Mouse (Mus musculus): Measurements from ENCODE around the gene Ptprn2. TPM values are rescaled to one million over a fixed set of nuclear protein-coding genes. Genes with fewer than 3 reads are reported as not detected.
A peak's percentile ranks its signal among the peaks of the same experiment; 100 is the strongest.

Gene Ptprn2
- polyA plus RNA-seq, 1 experiment from 2014 or later = 12.2 TPM

DNA sequence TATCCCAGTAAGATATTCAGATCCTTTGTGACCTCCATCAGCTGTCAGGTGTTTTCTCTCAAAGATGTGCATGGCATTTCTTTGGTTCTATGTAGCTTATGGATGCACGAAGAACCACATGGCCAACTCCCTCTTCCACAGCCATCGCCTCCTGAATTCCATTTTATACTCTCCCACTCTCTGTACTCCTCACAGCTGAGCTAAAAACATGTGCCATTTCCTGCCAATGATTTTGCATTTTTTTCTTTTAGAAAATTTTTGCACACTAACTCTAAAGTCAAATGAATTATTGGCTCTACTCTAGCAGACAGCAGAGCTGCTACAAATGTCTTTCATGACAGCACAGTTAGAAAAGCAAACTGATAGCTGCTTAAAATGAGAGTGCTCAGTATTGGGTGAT, 320.6 kb downstream of the Ptprn2 start:
- no peak for ATAC-seq (ENCODE audit: low FRiP score, low read depth)
- Histone ChIP-seq H3K9me3 (no peaks in the 10 kb centered on the region), H3K27ac (replicated peaks) (no peak overlapping the region), H3K4me1 (no peaks in the 10 kb centered on the region), H3K36me3 (no peaks in the 10 kb centered on the region), H3K27me3 (no peaks in the 10 kb centered on the region), H3K4me2 (replicated peaks) (no peak overlapping the region), H3K4me3 (no peak overlapping the region), H3K9ac (replicated peaks) (no peak overlapping the region)
- WGBS = 97% methylated on average over 2 of the region's 2 CpGs

DNA sequence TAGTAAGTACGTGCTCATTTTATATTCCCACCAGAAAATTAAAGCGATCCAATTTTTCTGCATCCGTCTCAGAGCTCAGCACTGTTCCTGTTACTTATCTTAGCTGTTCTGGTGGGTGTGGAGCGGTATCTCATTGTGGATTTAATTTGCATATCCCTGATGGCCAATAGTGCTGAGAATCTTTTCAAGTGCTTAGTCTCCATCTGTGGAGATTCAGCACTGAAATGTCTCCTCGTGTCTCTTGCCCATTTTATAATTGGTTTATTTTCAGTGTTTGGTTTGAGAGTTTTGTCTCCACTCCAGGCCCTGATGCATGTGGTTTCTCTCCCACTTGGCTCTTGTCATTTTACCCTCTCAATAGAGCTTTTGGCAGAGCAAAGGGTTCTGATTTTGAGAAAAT, 327.5 kb downstream of the Ptprn2 start:
- ATAC-seq (ENCODE audit: low FRiP score, low read depth) = no peak
- Histone ChIP-seq H3K27ac (replicated peaks) (no peak overlapping the region), H3K9me3 (no peaks in the 10 kb centered on the region), H3K4me2 (replicated peaks) (no peak overlapping the region), H3K9ac (replicated peaks) (no peak overlapping the region), H3K4me1 (no peaks in the 10 kb centered on the region), H3K36me3 (no peaks in the 10 kb centered on the region), H3K4me3 (no peak overlapping the region), H3K27me3 (no peaks in the 10 kb centered on the region)
- 73% methylated on average over 5 of the region's 5 CpGs for WGBS

DNA sequence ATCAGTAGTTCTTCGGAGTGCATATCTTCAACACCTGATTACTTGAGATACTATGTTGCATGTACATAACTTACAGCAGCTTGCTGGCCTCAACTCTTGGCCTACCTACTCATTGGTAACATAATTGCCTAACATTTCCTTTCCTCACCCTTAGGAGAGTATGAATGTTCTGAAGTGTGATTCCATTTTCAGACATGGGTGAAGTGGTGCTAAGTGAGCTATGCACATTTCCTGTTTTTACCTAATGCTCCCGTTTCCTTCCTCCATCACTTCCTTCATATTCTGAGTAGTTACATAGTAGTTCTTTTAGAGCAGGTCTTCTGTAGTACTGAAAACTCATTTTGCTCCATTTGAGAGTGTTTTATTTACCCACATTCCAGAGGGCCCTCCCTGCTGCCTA, 334.3 kb downstream of the Ptprn2 start:
- Histone ChIP-seq H3K4me1 (no peaks in the 10 kb centered on the region), H3K9me3 (no peaks in the 10 kb centered on the region), H3K9ac (replicated peaks) (no peak overlapping the region), H3K4me2 (replicated peaks) (no peak overlapping the region), H3K27ac (replicated peaks) (no peak overlapping the region), H3K36me3 (no peaks in the 10 kb centered on the region), H3K27me3 (no peaks in the 10 kb centered on the region), H3K4me3 (no peak overlapping the region)
- 86% methylated on average over 2 of the region's 2 CpGs for WGBS
- ATAC-seq (ENCODE audit: low FRiP score, low read depth) = no peak

DNA sequence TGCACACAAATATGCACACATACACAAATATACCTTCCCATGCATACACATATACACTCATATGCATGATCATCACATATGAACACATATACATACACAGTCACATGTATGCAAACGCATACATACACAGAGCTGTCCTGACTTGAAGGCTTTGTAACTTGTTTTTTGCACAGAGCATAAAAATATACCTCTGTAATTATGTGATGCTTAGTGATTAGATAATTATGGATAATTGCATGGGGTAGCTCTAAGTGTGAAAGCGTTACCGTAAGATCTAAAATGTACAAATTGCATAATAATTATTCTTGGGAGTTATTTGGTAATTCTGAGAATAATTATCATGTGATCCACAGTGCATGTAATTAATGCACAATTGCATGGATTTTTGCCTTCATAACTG, 337.8 kb downstream of the Ptprn2 start:
- Histone ChIP-seq H3K9ac (replicated peaks) (no peak overlapping the region), H3K9me3 (no peaks in the 10 kb centered on the region), H3K4me2 (replicated peaks) (no peak overlapping the region), H3K27me3 (no peaks in the 10 kb centered on the region), H3K36me3 (no peaks in the 10 kb centered on the region), H3K27ac (replicated peaks) (no peak overlapping the region), H3K4me1 (0 out of 2 replicates have a peak, but pooled peaks cover 4% of the 10 kb centered on the region), H3K4me3 (no peak overlapping the region)
- 96% methylated on average over 3 of the region's 3 CpGs for WGBS
- no peak for ATAC-seq (ENCODE audit: low FRiP score, low read depth)

DNA sequence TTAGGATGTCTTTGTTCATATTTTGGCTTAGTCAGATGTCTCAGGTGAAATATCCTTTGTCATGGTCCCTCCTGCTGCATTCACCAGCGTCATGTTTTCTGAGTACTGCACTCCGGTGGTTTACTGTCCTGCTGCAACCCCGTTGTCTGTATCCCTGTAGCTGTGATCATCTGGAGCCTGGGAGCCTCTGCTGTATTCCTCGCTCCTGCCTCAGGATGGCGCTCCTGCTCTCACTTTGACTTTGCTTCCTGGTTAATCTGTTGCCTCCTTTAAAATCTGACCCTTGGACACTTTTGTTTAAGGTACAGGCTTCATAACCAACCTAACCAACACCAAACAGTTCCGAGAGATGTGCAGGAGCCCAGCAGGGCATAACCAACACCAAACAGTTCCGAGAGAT, 342.2 kb downstream of the Ptprn2 start:
- no peak for ATAC-seq (ENCODE audit: low FRiP score, low read depth)
- H3K4me2 ChIP-seq (replicated peaks) = no peak overlapping the region
- no peak overlapping the region for H3K4me3 ChIP-seq
- H3K27ac ChIP-seq (replicated peaks) = no peak overlapping the region
- H3K27me3 ChIP-seq = no peaks in the 10 kb centered on the region
- no peaks in the 10 kb centered on the region for H3K9me3 ChIP-seq
- no peak overlapping the region for H3K9ac ChIP-seq (replicated peaks)
- no peaks in the 10 kb centered on the region for H3K36me3 ChIP-seq
- whole genome bisulfite sequencing = 33% methylated on average over 7 of the region's 7 CpGs
- 0 out of 2 replicates have a peak, but pooled peaks cover 7% of the 10 kb centered on the region for H3K4me1 ChIP-seq

DNA sequence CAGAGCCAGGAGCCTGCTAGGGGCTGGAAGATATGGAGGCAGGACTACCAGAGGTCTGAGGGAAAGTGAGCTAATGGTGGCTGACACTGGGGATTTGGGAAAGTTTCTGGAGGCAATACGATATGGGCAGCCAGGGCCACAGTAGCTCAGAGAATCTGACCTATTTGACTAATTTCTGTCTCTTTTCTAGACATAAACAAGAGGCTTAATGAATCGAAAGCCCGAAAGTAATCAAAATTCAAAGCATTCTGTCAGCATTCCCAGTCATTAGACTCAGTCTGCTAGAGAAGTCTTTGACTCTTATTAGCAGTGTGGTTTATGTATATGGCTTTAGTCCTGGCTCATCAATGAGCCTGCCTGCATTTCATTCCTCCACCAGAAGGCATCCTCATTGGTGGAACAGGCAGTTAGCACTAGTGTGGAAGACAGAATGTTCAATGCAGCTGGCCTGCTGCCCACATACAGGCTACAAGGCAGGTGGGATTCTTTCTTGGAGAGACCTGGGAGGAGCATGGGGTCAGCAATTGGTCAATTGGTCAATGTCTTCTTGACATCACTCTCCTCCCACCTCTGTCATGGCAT, 353.2 kb downstream of the Ptprn2 start:
- H3K4me3 ChIP-seq = no peak overlapping the region
- H3K9me3 ChIP-seq = no peaks in the 10 kb centered on the region
- 83% methylated on average over 3 of the region's 3 CpGs for WGBS
- no peak overlapping the region for H3K4me2 ChIP-seq (replicated peaks)
- H3K9ac ChIP-seq (replicated peaks) = no peak overlapping the region
- H3K36me3 ChIP-seq = no peaks in the 10 kb centered on the region
- ATAC-seq (ENCODE audit: low FRiP score, low read depth) = no peak
- H3K27ac ChIP-seq (replicated peaks) = no peak overlapping the region
- no peaks in the 10 kb centered on the region for H3K27me3 ChIP-seq
- no peaks in the 10 kb centered on the region; the same call in 1 of the 2 replicates for H3K4me1 ChIP-seq

DNA sequence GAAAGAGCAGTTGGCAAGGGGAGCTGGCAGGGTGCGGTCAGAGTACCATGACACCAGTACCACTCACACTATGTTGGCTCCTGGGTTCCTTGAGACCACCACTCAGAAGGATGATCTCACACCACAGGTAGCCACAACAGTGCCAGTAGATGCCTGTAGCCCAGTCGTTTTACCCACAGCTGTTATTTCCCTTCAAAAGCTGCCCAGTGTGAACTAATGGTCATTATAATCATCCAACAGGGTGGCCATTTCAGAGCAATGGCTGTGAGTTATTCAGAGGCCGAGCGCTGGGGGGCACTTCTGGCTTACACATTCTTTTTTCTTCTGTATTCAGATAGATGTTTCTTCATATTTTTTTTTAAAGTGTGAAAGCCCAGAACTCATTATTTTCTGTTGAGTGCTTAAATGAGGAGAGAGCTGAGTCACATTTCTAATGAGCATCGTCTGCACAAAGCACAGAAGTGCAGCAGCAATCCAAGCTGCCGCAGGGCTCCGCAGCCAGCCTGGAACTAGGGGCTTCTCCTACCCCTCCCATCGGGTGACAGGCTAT, 357.3 kb downstream of the Ptprn2 start:
- no peak overlapping the region for H3K4me3 ChIP-seq
- H3K4me2 ChIP-seq (replicated peaks) = no peak overlapping the region
- H3K4me1 ChIP-seq = peaks cover 6% of the 10 kb centered on the region; the same call in 1 of the 2 replicates
- H3K9ac ChIP-seq (replicated peaks) = no peak overlapping the region
- no peaks in the 10 kb centered on the region for H3K9me3 ChIP-seq
- H3K36me3 ChIP-seq = no peaks in the 10 kb centered on the region
- H3K27ac ChIP-seq (replicated peaks) = no peak overlapping the region
- H3K27me3 ChIP-seq = no peaks in the 10 kb centered on the region
- no peak for ATAC-seq (ENCODE audit: low FRiP score, low read depth)
- 72% methylated on average over 8 of the region's 8 CpGs for WGBS

DNA sequence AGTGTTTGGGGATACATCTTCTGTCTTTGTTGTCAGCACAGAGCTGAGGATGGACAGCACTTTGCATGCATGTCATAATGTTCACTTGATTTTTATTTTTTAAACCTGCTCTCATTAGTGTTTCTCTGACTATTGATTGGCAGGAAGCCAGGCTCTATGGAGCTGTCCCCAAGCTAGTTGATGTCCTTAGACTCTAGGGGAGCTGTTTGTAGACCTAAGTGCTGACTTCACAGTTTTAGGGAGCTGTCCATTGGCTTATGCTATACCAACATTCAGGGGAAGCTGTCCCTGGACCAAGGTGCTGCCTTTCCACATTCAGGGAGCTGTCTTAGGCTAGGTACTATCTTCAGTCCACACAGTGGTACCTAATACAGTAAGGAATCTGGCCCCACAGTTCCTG, 360.7 kb downstream of the Ptprn2 start:
- no peak overlapping the region for H3K4me2 ChIP-seq (replicated peaks)
- no peak for ATAC-seq (ENCODE audit: low FRiP score, low read depth)
- no peak overlapping the region for H3K27ac ChIP-seq (replicated peaks)

DNA sequence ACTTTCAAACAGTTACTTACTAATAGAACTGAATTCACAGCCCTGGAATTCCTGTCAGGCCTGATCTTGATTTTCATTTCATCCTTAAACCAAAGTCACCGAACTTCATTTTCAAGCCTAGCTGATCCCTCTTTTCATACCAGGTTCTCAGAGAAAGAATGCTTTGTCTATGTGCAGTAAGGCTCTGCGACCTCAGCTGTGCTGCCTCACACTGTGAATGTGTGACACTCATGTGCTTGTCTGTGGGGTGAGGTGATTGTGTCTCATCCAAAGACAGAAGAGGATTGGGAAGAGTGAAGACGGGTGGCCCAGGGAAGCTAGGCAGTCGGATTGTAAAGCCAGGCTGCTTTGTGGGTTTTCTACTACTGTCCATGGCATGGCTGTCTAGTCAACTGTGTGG, 361.5 kb downstream of the Ptprn2 start:
- Histone ChIP-seq H3K4me1 (peaks cover 6% of the 10 kb centered on the region; the same call in 1 of the 2 replicates), H3K9me3 (no peaks in the 10 kb centered on the region), H3K9ac (replicated peaks) (no peak overlapping the region), H3K27ac (replicated peaks) (no peak overlapping the region), H3K27me3 (no peaks in the 10 kb centered on the region), H3K4me3 (no peak overlapping the region), H3K36me3 (no peaks in the 10 kb centered on the region), H3K4me2 (replicated peaks) (no peak overlapping the region)
- no peak for ATAC-seq (ENCODE audit: low FRiP score, low read depth)
- WGBS = 19% methylated on average over 4 of the region's 4 CpGs

More for the DNA sequence above, 360.7 kb downstream of the Ptprn2 start:
- Histone ChIP-seq H3K4me1 (peaks cover 6% of the 10 kb centered on the region; the same call in 1 of the 2 replicates), H3K9me3 (no peaks in the 10 kb centered on the region), H3K4me3 (no peak overlapping the region), H3K36me3 (no peaks in the 10 kb centered on the region), H3K9ac (replicated peaks) (no peak overlapping the region), H3K27me3 (no peaks in the 10 kb centered on the region)

DNA sequence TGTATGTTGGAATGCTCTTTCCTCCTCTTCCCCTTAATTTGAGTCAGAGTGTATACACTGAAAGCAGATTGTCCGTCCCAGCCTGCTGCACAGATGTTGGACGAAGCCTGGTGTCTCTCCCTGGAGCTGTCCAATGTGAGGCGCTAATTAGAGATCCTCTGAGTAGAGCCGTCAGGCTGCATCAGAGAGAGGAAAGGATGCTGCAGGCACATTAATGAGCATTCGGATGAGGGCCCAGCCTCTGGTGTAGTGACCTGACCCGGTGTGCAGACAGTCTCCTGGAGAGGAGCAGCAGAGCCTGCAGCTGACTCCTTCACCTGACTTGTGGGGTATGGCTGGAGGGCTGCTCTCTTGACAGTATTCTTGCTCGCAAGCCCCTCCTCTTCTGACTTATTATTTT, 370.8 kb downstream of the Ptprn2 start:
- ATAC-seq (ENCODE audit: low FRiP score, low read depth) = 0 out of 2 replicates have a peak, but pooled peaks have one; percentile 44
- H3K27me3 ChIP-seq = no peaks in the 10 kb centered on the region
- H3K36me3 ChIP-seq = no peaks in the 10 kb centered on the region
- H3K27ac ChIP-seq (replicated peaks) = peak overlapping the region; percentile 39; the same call in 1 of the 2 replicates
- H3K9ac ChIP-seq (replicated peaks) = no peak overlapping the region
- no peaks in the 10 kb centered on the region for H3K9me3 ChIP-seq
- H3K4me1 ChIP-seq = no peaks in the 10 kb centered on the region
- 53% methylated on average over 7 of the region's 7 CpGs for WGBS
- no peak overlapping the region for H3K4me3 ChIP-seq
- H3K4me2 ChIP-seq (replicated peaks) = no peak overlapping the region

DNA sequence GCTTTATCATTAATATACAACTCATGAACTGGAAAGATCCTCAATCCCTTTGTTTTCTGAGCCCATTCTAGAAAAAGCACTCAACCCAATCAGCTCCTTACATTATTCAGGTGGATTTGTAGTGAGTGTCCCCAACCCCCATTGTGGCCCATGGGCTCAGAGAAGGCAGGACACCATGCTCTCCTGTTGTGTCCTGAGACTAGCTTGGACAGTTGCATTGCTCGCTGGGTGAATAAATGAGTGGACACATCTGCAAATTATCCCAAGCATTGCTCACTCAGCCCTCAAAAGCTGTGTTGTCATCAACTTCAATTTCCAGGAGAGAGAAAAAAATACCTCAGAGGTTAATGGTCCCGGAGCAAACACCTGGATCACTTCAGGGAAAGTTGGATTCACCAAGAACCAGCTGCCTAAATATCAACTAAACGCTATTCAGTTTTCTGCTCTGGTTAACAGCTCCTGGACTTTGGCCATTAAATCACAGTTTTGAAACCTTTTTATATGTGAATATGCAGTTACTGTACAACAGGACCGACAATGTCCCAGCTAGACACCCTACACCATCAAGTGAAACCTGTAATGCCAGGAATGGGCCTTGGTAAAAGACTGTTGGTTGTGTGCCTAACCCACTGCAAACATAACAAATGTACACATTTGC, 376.0 kb downstream of the Ptprn2 start:
- Histone ChIP-seq H3K9me3 (no peaks in the 10 kb centered on the region), H3K4me1 (no peaks in the 10 kb centered on the region), H3K36me3 (no peaks in the 10 kb centered on the region), H3K9ac (replicated peaks) (no peak overlapping the region), H3K27me3 (no peaks in the 10 kb centered on the region), H3K4me3 (no peak overlapping the region), H3K4me2 (replicated peaks) (no peak overlapping the region), H3K27ac (replicated peaks) (no peak overlapping the region)
- 88% methylated on average over 4 of the region's 4 CpGs for WGBS
- no peak for ATAC-seq (ENCODE audit: low FRiP score, low read depth)

DNA sequence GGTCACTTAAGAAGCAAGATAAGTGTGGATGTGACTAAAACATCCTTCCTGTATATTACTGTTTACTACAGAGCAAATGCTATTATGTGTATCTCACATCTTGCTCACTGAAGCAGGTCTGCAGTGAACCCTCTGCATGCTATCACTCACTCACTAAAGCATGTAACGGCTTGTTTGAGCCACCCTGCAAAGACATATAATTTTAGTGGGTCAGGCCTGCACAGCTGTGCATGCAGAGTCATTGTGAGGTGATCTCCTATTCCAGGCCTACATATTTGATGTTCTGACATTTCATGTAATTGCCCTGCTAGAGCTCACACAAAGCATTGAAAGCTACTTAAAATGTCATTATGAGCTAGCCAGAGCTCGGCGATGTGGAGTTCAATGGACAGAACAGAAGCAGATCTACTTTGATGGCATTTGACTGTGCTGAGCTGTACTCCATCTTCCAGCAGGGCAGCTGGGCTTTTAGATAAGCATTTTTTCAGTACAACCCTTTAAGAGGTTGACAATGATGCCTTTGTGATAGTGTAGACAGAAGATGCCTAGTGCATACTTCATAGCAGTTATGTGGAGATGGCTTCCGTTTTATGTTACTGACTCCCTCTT, 377.9 kb downstream of the Ptprn2 start:
- Histone ChIP-seq H3K36me3 (no peaks in the 10 kb centered on the region), H3K4me1 (no peaks in the 10 kb centered on the region), H3K27me3 (no peaks in the 10 kb centered on the region), H3K4me3 (no peak overlapping the region), H3K27ac (replicated peaks) (peak overlapping the region; percentile 25; the same call in 1 of the 2 replicates), H3K4me2 (replicated peaks) (no peak overlapping the region), H3K9ac (replicated peaks) (no peak overlapping the region), H3K9me3 (no peaks in the 10 kb centered on the region)
- 75% methylated on average over 4 of the region's 4 CpGs for WGBS
- ATAC-seq (ENCODE audit: low FRiP score, low read depth) = no peak

All from midbrain, embryonic 12.5 days (tissue).